Mouse (Mus musculus) stomach, postnatal 0 days (tissue): ENCODE data around the gene Disp1.

Experiments used
- CTCF ChIP-seq: IDR thresholded peaks from 2 replicates; pipeline ENCODE4 v1.5.1; 2016; ENCODE audit warnings: antibody characterized with exemption, low read depth, mild to moderate bottlenecking, moderate library complexity
- EP300 ChIP-seq: optimal IDR thresholded peaks from 2 replicates; pipeline ENCODE3; 2016; ENCODE audit warnings: antibody characterized with exemption

DNA sequence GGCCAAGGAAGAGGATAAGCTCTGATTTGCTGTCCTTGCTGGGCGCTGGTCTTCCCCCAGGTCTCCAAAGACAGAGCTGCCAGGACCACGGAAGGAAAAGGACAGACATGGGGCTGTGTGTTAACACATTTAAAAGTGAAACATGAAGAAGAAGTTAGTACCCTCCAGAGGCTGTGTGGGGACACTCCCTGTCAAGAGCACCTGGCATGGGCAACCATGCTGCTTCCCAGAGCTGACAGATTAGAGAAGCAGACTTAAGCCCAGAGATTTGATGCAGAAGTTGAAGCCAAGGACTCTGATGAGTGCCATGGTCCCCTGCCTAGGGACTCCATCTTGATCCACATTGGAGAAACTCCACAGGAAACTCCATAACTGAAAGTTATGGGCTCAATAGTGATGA is 160.7 kb downstream of the Disp1 start:
- TF ChIP-seq CTCF (no peak), EP300 (no peak)
